Mouse (Mus musculus): ENCODE measurements around the gene Tmem41b. TPM values are rescaled to one million over a fixed set of nuclear protein-coding genes. Genes with fewer than 3 reads are reported as not detected.
"Not testable (repeated sequence)": the region's sequence is repeated elsewhere in the genome, so short reads cannot be mapped to it uniquely, and the experiment has no call there.

The Tmem41b gene
- polyA plus RNA-seq (2016; fragmentation: Nextera tagmentation; extraction: Ambion mirVana) = 80.7 TPM in 2 replicates

DNA sequence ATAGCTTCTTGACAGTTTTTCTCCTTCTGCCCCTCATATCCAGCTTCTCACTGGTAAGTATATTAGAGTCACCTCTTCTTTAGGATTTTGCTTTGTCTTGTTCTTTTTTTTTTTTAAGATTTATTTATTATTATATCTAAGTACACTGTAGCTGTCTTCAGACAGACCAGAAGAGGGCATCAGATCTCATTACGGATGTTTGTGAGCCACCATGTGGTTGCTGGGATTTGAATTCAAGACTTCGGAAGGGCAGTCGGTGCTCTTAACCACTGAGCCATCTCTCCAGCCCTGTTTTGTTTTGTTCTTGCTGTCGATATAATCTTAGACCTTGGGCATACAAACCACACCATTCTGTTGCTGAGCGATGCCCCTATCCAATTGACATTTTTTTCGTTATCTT lies at the start of gene Tmem41b:
Tmem41b (minus strand) TSS at position 155 of the 400 bp plus-strand sequence.
- ATAC-seq (ENCODE audit: low FRiP score, low read depth) = peak; percentile 22; the same call in 1 of the 2 replicates
- WGBS = 39% methylated on average over 6 of the region's 6 CpGs
- H3K4me3 ChIP-seq = peak within 1 kb of the TSS; percentile 63

GRCm38 (mm10) chr7:110030342-110030741 lies 43.6 kb upstream of the Tmem41b start:
- no peak overlapping the region for H3K4me3 ChIP-seq
- WGBS = 91% methylated on average over 3 of the region's 3 CpGs
- no peak for ATAC-seq (ENCODE audit: low FRiP score, low read depth)
- peaks cover 33% of the 10 kb centered on the region for H3K36me3 ChIP-seq
- H3K27me3 ChIP-seq (replicated peaks) = no peaks in the 10 kb centered on the region
- H3K27ac ChIP-seq = no peak overlapping the region
- H3K4me1 ChIP-seq = no peaks in the 10 kb centered on the region
- H3K9me3 ChIP-seq = no peaks in the 10 kb centered on the region
- H3K9ac ChIP-seq = no peak overlapping the region
- no peak overlapping the region for H3K4me2 ChIP-seq (replicated peaks)

More for the DNA sequence above, at the start of gene Tmem41b:
- not testable (repeated sequence) for H3K27me3 ChIP-seq (replicated peaks); H3K9me3 ChIP-seq
- H3K36me3 ChIP-seq = peaks cover 11% of the 10 kb centered on the region
- H3K4me1 ChIP-seq = peaks cover 12% of the 10 kb centered on the region
- H3K27ac ChIP-seq = 0 out of 2 replicates have a peak within 1 kb of the TSS, but pooled peaks have one; percentile 42
- H3K4me2 ChIP-seq (replicated peaks) = peak within 1 kb of the TSS; percentile 66
- peak within 1 kb of the TSS; percentile 80 for H3K9ac ChIP-seq

- 83% methylated on average over 1 of the region's 1 CpGs for WGBS
- H3K4me2 ChIP-seq (replicated peaks) = no peak overlapping the region
- no peak for ATAC-seq (ENCODE audit: low FRiP score, low read depth)
- peaks cover 9% of the 10 kb centered on the region; the same call in 1 of the 2 replicates for H3K9me3 ChIP-seq
- H3K36me3 ChIP-seq = peaks cover 30% of the 10 kb centered on the region
- H3K4me3 ChIP-seq = no peak overlapping the region
- H3K9ac ChIP-seq = no peak overlapping the region
- no peaks in the 10 kb centered on the region for H3K27me3 ChIP-seq (replicated peaks)
- H3K4me1 ChIP-seq = no peaks in the 10 kb centered on the region
- H3K27ac ChIP-seq = no peak overlapping the region
These were observed 42.1 kb upstream of the Tmem41b start for GRCm38 (mm10) chr7:110028826-110029225.

DNA sequence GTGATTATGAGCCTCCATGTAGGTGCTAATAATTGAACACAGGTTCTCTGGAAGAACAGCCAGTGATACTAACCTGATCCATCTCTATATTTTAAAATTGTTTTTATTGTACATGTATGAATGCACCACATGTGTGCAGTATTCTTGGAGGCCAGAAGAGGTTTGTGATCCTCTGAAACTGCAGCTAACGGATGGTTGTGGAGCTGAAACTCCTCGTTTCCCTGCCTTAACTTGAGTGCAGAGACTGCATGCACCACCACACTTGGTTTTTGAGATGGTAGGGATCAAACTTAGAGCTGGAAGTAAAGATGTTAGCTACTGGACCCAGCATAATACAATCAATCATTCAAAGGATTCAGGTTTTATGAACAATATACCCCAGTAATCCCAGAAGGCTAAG lies 39.9 kb upstream of the Tmem41b start:
- peaks cover 9% of the 10 kb centered on the region; the same call in 1 of the 2 replicates for H3K9me3 ChIP-seq
- H3K4me2 ChIP-seq (replicated peaks) = no peak overlapping the region
- H3K4me3 ChIP-seq = no peak overlapping the region
- WGBS = 86% methylated on average over 2 of the region's 2 CpGs
- peaks cover 12% of the 10 kb centered on the region; the same call in 1 of the 2 replicates for H3K36me3 ChIP-seq
- H3K4me1 ChIP-seq = no peaks in the 10 kb centered on the region
- ATAC-seq (ENCODE audit: low FRiP score, low read depth) = no peak
- H3K27me3 ChIP-seq (replicated peaks) = no peaks in the 10 kb centered on the region
- no peak overlapping the region for H3K27ac ChIP-seq
- H3K9ac ChIP-seq = no peak overlapping the region

DNA sequence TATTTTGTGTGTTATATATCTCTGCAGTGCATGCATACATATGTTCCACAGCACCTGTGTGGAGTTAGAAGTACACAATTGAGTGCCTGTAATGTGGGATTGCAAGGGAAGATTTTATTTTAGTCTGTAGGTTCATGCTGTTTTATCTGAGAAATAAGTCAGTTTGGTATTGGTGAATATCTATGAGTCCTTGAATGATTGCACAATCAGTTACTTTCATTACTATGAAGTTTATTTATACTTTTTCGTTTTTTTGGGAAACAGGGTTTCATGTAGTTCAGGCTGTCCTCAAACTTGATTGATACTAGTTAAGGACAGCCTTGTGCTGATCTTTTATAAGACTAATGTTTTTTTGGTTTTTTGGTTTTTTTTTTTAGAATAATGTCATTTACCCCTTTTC lies 36.8 kb upstream of the Tmem41b start:
- Histone ChIP-seq H3K4me1 (peaks cover 3% of the 10 kb centered on the region; the same call in 1 of the 2 replicates), H3K27me3 (replicated peaks) (no peaks in the 10 kb centered on the region), H3K4me3 (no peak overlapping the region), H3K9ac (no peak overlapping the region), H3K9me3 (peaks cover 9% of the 10 kb centered on the region; the same call in 1 of the 2 replicates), H3K27ac (no peak overlapping the region), H3K36me3 (peaks cover 4% of the 10 kb centered on the region; the same call in 1 of the 2 replicates), H3K4me2 (replicated peaks) (no peak overlapping the region)
- ATAC-seq (ENCODE audit: low FRiP score, low read depth) = no peak
- 100% methylated on average over 1 of the region's 1 CpGs for WGBS

DNA sequence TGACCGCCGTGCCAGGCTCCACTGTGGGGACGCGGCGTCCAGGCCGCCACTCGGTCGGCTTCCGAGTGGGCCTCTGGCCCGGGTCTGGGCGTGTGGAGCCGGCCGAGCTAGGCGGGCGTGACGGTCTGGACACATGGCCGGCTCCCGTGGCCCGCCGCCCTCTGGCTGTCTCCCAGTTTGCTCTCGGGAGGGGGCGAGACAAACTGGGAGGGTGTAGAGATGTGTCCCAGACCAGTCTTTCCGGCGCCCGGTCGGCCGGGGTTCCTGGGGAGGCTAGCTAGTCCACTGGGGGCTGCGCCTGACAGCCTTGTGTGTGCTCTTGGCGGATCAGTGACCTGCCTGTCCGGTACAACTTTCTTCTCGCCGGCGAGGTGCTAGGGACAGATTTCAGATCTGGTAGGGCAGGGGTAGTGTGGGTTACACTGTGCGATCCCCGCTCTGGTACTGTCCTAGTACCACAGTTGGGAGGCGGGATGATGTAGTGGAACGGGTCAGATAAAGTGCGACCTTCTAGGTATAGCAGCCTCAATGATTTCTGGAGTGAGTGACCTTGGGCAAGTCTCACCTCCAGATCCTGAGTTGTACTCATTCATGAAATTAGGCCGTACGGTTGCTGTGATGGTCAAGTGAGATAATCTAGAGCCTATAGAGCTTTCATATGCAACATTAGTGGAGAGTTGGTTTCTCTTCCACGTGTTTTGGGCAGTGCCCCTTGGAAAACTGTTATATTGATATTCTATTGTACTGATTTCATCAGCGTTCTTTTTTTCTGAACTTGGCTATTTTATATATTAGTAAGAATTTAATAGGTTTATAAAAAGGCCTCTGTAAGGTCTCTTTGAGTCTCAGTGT lies 32.1 kb upstream of the Tmem41b start:
- Histone ChIP-seq H3K27ac (peak overlapping the region; percentile 74), H3K27me3 (replicated peaks) (no peaks in the 10 kb centered on the region), H3K4me1 (peaks cover 3% of the 10 kb centered on the region; the same call in 1 of the 2 replicates), H3K9ac (peak overlapping the region; percentile 95), H3K9me3 (peaks cover under 1% of the 10 kb centered on the region; the same call in 1 of the 2 replicates), H3K4me2 (replicated peaks) (peak overlapping the region; percentile 92), H3K4me3 (peak overlapping the region; percentile 99), H3K36me3 (no peaks in the 10 kb centered on the region; the same call in 1 of the 2 replicates)
- under 1% methylated on average over 42 of the region's 42 CpGs for WGBS
- ATAC-seq (ENCODE audit: low FRiP score, low read depth) = peak; percentile 77

GRCm38 (mm10) chr7:110018117-110018630 lies 31.4 kb upstream of the Tmem41b start, which contains the start of gene Ipo7:
Gene Ipo7 (plus strand): TSS chr7:110018274.
- peak within 1 kb of the TSS; percentile 99 for H3K4me3 ChIP-seq
- peak; percentile 96 for ATAC-seq (ENCODE audit: low FRiP score, low read depth)
- peak within 1 kb of the TSS; percentile 74 for H3K27ac ChIP-seq
- H3K27me3 ChIP-seq (replicated peaks) = no peaks in the 10 kb centered on the region
- peak within 1 kb of the TSS; percentile 95 for H3K9ac ChIP-seq
- under 1% methylated on average over 48 of the region's 48 CpGs for WGBS
- peaks cover 3% of the 10 kb centered on the region; the same call in 1 of the 2 replicates for H3K4me1 ChIP-seq
- no peaks in the 10 kb centered on the region for H3K9me3 ChIP-seq
- H3K36me3 ChIP-seq = no peaks in the 10 kb centered on the region
- peak within 1 kb of the TSS; percentile 92 for H3K4me2 ChIP-seq (replicated peaks)

GRCm38 (mm10) chr7:110014272-110014671 lies 27.5 kb upstream of the Tmem41b start:
- 88% methylated on average over 5 of the region's 5 CpGs for WGBS
- Histone ChIP-seq H3K36me3 (no peaks in the 10 kb centered on the region), H3K4me2 (replicated peaks) (no peak overlapping the region), H3K9me3 (no peaks in the 10 kb centered on the region), H3K9ac (no peak overlapping the region), H3K27ac (no peak overlapping the region), H3K4me1 (no peaks in the 10 kb centered on the region; the same call in 1 of the 2 replicates), H3K27me3 (replicated peaks) (no peaks in the 10 kb centered on the region), H3K4me3 (no peak overlapping the region)
- ATAC-seq (ENCODE audit: low FRiP score, low read depth) = no peak

GRCm38 (mm10) chr7:110011417-110011816 lies 24.7 kb upstream of the Tmem41b start:
- 44% methylated on average over 1 of the region's 1 CpGs for WGBS
- no peak overlapping the region for H3K27ac ChIP-seq
- no peaks in the 10 kb centered on the region for H3K36me3 ChIP-seq
- H3K4me1 ChIP-seq = no peaks in the 10 kb centered on the region
- no peak overlapping the region for H3K4me2 ChIP-seq (replicated peaks)
- no peak for ATAC-seq (ENCODE audit: low FRiP score, low read depth)
- H3K9me3 ChIP-seq = no peaks in the 10 kb centered on the region
- no peak overlapping the region for H3K9ac ChIP-seq
- no peaks in the 10 kb centered on the region for H3K27me3 ChIP-seq (replicated peaks)
- no peak overlapping the region for H3K4me3 ChIP-seq

GRCm38 (mm10) chr7:110009084-110009483 lies 22.4 kb upstream of the Tmem41b start:
- ATAC-seq (ENCODE audit: low FRiP score, low read depth) = no peak
- Histone ChIP-seq H3K9ac (no peak overlapping the region), H3K27me3 (replicated peaks) (no peaks in the 10 kb centered on the region), H3K27ac (no peak overlapping the region), H3K4me3 (no peak overlapping the region), H3K36me3 (no peaks in the 10 kb centered on the region), H3K9me3 (no peaks in the 10 kb centered on the region), H3K4me2 (replicated peaks) (no peak overlapping the region), H3K4me1 (no peaks in the 10 kb centered on the region)
- WGBS = 94% methylated on average over 6 of the region's 6 CpGs

- no peaks in the 10 kb centered on the region for H3K36me3 ChIP-seq
- H3K27me3 ChIP-seq (replicated peaks) = no peaks in the 10 kb centered on the region
- H3K9me3 ChIP-seq = no peaks in the 10 kb centered on the region
- H3K4me1 ChIP-seq = no peaks in the 10 kb centered on the region
- no peak for ATAC-seq (ENCODE audit: low FRiP score, low read depth)
- no peak overlapping the region for H3K27ac ChIP-seq
- H3K4me3 ChIP-seq = no peak overlapping the region
- H3K9ac ChIP-seq = no peak overlapping the region
- 95% methylated on average over 1 of the region's 1 CpGs for WGBS
- no peak overlapping the region for H3K4me2 ChIP-seq (replicated peaks)
These were observed 21.8 kb upstream of the Tmem41b start for GRCm38 (mm10) chr7:110008513-110008912.

DNA sequence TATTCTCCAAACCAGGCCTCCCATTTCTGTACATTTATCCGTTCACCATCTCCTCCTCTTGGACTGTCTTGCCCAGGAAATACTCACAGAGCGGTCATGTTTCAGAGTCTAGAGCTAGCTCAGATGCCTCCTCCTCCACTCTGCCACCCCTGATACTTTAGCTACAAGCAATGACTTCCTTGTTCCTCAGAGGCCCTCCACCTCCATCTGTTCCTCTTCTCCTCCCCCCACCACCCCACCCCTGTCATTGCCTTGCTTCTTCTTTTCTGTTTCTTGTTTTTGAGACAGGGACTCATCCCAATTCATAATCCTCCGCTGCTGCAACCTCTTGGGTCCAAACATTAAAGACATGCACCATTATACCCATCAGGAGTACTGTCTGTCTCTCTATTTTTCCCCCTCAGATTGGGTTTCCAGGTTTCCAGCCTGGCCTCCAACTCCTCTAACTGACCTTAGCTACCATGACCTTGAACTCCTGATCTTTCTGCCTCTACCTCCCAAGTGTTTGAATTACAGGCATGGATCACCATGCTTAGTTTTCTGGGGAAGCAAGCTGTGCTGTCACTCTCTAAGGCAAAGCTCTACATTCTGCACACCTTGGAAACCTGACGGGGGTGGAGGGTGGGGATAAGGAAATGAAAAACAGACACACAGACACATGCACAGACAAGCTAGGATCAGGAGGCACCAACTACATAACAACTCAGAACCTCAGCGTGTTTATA lies 19.9 kb upstream of the Tmem41b start:
- H3K27ac ChIP-seq = no peak overlapping the region
- WGBS = 81% methylated on average over 5 of the region's 5 CpGs
- H3K27me3 ChIP-seq (replicated peaks) = no peaks in the 10 kb centered on the region
- no peak overlapping the region for H3K4me3 ChIP-seq
- ATAC-seq (ENCODE audit: low FRiP score, low read depth) = no peak
- no peaks in the 10 kb centered on the region for H3K9me3 ChIP-seq
- H3K4me2 ChIP-seq (replicated peaks) = no peak overlapping the region
- no peaks in the 10 kb centered on the region for H3K36me3 ChIP-seq
- H3K4me1 ChIP-seq = peaks cover 4% of the 10 kb centered on the region; the same call in 1 of the 2 replicates
- no peak overlapping the region for H3K9ac ChIP-seq
